Mouse (Mus musculus): ENCODE results near the gene Inf2.

- TF ChIP-seq CTCF (IDR thresholded peaks at IDR 0.05; ENCODE audit: low read depth) (no peak), EP300 (IDR thresholded peaks at IDR 0.05; ENCODE audit: low read depth) (no peak)
These were observed 48.3 kb upstream of the Inf2 start for GRCm38 (mm10) chr12:112540321-112540720.
